Mouse (Mus musculus): ENCODE data around the gene Tnrc18.

The Tnrc18 gene

GRCm38 (mm10) chr5:142776080-142776479 lies 41.4 kb downstream of the Tnrc18 start:
- DNase-seq (ENCODE audit: low spot score in 2 of 2), result peak in 1 of 2 experiments; percentile 38

DNA sequence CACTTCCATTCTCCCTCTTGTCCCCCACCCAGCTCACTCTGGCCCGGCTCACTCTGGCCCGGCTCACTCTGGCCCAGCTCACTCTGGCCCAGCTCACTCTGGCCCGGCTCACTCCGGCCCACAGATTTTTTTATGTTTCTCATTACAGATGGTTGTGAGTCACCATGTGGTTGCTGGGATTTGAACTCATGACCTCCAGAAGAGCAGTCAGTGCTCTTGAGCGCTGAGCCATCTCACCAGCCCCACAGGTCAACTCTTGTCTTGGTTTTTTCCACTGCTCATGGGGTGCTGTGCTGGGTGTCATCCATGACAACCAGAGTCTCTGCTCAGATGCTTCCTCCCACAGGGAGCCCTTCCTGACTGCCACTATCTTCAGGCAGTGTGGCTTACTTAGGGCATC lies 42.7 kb downstream of the Tnrc18 start:
- DNase-seq (ENCODE audit: low spot score in 2 of 2), result no peak

DNA sequence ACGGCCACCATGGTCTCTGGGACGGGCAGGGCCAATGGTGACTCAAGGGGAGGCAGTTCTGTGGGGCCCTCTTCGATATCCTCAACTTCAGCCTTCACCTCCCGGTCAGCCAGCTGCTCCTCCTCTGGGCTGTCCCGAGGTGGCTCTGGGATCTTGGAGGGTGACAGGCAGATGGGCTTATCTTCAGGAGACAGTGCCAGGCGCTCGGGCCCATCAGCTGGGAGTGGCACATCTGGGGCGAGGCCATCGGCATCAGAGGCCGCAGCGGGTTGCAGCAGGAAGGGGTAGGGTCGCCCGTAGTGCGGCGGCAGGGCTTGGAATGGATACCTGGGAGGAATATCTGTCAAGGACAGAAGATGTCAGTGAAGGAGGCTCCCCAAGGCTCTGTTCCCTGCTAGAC lies 45.5 kb downstream of the Tnrc18 start:
- no peak for DNase-seq (ENCODE audit: low spot score in 2 of 2)

- DNase-seq (ENCODE audit: low spot score in 2 of 2), result no peak
Observed at GRCm38 (mm10) chr5:142771034-142771433, 46.4 kb downstream of the Tnrc18 start.

DNA sequence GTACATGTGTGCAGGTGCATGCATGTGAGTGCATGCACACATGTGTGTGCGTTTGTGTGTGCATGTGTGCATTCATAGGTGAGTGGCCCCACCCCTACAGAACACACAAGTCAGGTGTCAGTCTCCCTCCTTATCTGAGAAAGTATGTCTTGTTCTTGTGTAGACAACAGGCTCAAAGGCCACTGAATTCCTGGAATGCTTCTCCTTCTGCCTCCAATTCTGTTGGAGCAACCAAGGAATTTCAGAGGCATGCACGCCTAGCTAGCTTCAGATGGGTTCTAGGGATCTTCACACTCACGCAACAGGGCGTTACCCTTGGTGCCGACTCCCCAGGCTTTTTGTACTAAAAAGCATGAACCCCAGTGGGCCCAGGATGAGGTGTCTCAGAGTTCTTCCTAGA lies 47.8 kb downstream of the Tnrc18 start:
- DNase-seq (ENCODE audit: low spot score in 2 of 2), result no peak

GRCm38 (mm10) chr5:142768352-142769267 lies 48.9 kb downstream of the Tnrc18 start:
- no peak for DNase-seq (ENCODE audit: low spot score in 2 of 2)

DNA sequence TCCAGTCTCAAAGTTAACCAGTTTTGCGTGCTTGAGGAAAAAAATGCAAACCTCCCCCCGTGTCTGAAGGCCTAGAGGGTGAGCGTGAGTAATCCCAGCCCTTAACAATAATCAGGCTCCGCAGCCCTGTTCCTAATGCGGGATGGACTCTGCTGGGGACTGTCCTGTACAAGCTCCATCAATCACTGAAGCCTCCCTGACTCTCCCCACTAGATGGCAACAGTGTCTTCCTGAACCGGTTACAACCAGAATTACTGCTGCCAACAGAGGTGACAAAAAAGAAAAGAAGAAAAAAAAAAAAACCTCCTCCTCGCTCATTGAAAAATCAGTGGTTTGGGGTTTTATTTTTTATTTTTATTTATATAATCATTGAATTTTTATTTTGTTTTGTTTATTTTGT lies 49.5 kb downstream of the Tnrc18 start:
- DNase-seq (ENCODE audit: low spot score in 2 of 2), result peak in 1 of 2 experiments; percentile 77

- no peak for DNase-seq (ENCODE audit: low spot score in 2 of 2)
Observed at GRCm38 (mm10) chr5:142766708-142767107, 50.8 kb downstream of the Tnrc18 start.

GRCm38 (mm10) chr5:142764889-142765288 lies 52.6 kb downstream of the Tnrc18 start:
- DNase-seq (ENCODE audit: low spot score in 2 of 2), result no peak

GRCm38 (mm10) chr5:142764306-142764705 lies 53.2 kb downstream of the Tnrc18 start:
- DNase-seq (ENCODE audit: low spot score in 2 of 2), result no peak

DNA sequence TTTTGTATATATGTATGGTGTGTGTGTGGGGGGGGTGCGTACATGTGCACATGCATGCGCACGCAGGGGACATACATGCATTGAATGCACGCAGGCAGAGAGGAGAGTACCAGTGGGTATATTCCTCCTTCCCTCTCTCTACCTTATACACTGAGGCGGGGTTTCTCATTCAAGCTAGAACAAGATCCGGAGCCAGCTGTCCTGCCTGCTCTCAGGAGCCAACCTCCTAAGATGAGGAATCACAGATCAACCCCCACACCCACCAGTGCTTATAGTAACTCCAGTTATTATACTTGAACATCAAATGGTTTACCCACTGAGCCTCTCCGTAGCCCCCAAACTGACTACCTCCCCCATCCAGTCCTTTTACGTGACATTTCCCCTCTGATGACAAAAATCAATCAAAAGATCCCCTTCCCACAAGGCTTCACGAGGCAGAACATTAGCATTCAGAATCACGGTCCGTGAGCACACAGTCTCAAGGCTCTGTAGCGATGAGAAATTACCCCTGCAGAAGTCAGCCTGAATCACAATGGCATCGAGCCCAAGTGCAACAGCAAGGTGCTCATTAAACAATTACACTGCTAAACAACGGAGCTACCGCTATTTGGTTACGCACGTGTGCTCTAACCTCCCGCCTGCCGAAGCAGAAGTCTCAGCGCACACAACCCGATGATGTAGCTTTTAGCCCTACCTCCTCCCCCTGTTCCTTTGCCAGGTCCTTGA lies 55.2 kb downstream of the Tnrc18 start:
- no peak for DNase-seq (ENCODE audit: low spot score in 2 of 2)

GRCm38 (mm10) chr5:142761326-142761983 lies 56.0 kb downstream of the Tnrc18 start:
- peak in 1 of 2 experiments; percentile 81 for DNase-seq (ENCODE audit: low spot score in 2 of 2)

GRCm38 (mm10) chr5:142759786-142760185 lies 57.7 kb downstream of the Tnrc18 start:
- DNase-seq (ENCODE audit: low spot score in 2 of 2), result no peak

DNA sequence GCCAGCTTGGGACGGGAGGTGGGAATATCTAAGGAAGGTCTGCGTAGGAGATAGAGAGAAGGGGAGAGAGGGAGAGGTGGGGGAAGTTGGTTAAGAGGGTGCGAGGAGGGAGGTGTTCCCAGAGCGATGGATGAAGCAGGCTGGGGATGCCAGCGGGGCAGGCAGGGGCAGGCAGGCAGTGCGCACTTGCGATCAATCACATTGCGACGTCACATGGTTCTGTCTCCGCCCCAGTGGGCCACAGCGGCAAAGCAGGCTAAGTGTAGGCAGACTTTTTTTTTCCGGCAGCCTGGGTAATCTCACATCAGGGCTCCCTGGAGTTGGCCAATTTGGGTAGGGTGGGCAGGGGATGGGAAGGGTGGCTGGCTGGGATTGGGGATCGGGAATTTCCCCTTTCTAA lies 65.2 kb downstream of the Tnrc18 start:
- no peak for DNase-seq (ENCODE audit: low spot score in 2 of 2)

DNA sequence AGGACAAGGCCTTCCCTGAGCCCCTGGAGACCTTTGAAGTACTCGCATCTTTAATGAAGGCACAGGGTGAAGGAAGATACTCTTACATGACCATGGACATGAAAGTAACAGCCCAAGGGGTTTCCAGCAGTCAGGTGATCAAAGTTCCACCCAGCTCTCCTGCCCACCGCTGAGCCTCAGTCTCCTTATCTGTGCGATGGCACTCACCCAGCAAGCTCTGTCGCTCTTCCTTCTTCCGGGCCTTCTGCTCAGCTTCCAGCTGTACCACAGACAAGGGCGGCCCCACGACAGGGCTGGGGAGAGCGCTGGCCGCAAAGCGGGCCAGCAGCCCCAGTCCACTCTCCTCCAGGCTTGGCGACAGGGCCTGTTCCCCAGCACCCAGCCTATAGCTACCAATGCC lies 67.3 kb downstream of the Tnrc18 start:
- no peak for DNase-seq (ENCODE audit: low spot score in 2 of 2)

DNA sequence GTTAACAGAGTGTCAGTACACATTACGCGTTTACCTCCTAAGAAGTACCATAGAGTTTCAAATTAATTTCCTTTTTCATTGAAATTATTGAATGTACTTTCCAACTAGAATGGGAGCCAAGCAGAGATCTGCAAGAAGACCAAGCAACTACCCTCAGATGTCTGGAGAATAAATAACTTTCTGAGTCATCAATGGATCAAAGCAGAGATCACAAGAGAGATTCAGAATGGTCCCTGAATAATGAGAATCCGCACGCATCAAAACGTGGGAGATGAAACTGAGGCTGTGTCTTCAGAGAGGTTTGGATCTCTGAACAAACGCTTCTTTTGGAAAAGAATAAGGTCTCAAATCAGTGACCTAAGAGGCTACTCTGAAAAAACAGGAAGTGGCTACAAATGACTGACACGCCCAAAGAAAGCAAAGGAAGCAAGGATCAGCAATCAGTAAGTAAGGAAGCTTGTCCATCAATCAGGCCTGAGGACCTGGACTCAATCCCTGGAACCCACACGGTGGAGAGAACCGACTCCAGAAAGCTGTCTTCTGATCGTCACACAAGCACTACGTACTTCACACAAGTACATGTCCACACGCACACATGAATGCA lies 70.3 kb downstream of the Tnrc18 start:
- no peak for DNase-seq (ENCODE audit: low spot score in 2 of 2)

- no peak for DNase-seq (ENCODE audit: low spot score in 2 of 2)
Observed at GRCm38 (mm10) chr5:142739941-142740340, 77.5 kb downstream of the Tnrc18 start.

GRCm38 (mm10) chr5:142731916-142732315 lies 85.5 kb downstream of the Tnrc18 start:
- no peak for DNase-seq (ENCODE audit: low spot score in 2 of 2)

DNA sequence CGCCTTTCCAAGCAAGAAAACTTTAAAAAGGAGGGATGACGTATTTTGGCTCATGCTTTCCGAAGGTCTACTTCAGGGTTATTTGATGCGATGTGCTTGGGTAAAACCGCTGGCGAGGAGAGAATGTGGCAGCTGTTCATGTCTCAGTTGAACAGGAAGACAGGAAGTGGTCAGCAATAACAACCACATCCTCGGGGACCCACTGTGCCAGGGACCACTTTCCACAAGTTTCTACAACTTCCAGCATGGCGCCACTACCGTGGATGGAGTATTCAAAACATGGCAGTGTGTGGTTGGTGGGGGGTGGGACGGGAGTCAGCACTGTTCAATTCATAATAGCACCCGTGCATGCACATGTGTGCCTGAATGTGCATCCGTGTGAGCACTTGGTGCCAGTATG lies 87.2 kb downstream of the Tnrc18 start:
- no peak for DNase-seq (ENCODE audit: low spot score in 2 of 2)

DNA sequence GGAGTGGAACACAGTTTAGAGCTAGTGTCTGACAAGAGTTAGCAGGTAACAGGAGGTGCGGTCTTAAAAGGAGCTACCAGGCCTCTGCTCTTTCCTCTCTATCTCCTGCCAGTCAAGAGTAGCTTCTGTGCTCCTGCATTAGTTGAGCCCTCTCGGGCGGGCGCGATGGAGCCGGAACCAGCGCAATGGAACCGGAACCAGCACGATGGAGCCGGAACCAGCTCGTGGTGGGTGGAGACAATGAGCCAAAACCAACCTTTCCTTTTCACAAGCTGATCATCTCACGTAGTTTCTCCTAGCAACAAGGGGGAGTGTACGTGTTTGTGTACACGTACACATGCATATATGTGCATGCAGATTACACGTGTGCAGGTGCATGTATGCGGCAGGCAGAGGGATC lies 89.2 kb downstream of the Tnrc18 start:
- no peak for DNase-seq (ENCODE audit: low spot score in 2 of 2)

- no peak for DNase-seq (ENCODE audit: low spot score in 2 of 2)
Observed at GRCm38 (mm10) chr5:142726748-142727147, 90.7 kb downstream of the Tnrc18 start.

GRCm38 (mm10) chr5:142724265-142724664 lies 93.2 kb downstream of the Tnrc18 start:
- no peak for DNase-seq (ENCODE audit: low spot score in 2 of 2)

All from cerebellum, postnatal 4 days (tissue).